Mouse (Mus musculus): ENCODE measurements around the gene Cdk15.

DNA sequence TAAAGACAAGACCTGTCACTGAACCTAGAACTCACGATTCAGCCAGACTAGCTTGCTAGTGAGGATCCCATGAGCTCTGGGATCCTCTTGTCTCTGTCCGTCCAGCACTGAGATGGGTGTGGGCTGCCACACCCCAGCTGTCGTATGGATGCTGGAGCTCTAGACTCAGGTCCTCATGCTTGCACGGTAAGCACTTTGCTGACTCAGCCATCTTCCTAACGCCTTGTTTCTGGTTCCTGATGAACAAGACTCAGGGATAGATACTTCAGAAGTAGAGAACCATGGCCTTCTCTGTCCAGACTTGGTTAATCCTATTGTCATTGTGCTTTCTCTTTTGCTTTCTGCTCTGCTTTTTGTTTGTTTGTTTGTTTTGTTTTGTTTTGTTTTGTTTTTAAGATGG, 29.2 kb downstream of the Cdk15 start:
- TF ChIP-seq CTCF (IDR thresholded peaks at IDR 0.05; ENCODE audit: low read depth), result no peak
- no peak for TF ChIP-seq EP300 (IDR thresholded peaks at IDR 0.05; ENCODE audit: low read depth)

All from heart, postnatal 0 days (tissue).